Mouse (Mus musculus) myocyte (in vitro differentiated cells): ENCODE measurements around the gene Churc1. TPM values are rescaled to one million over a fixed set of nuclear protein-coding genes. Genes with fewer than 3 reads are reported as not detected.
A peak's percentile ranks its signal among the peaks of the same experiment; 100 is the strongest.

ENCODE experiments used
- H3K27me3 ChIP-seq: one replicate; pipeline ENCODE4 v1.6.1; 2011; ENCODE audit not compliant: control insufficient read depth, insufficient read depth, insufficient read length
- H3K36me3 ChIP-seq: one replicate; pipeline ENCODE4 v1.6.1; 2011; ENCODE audit not compliant: control insufficient read depth, insufficient read depth
- H3K4me2 ChIP-seq: one replicate; pipeline ENCODE4 v1.6.1; 2011; ENCODE audit warnings: low read depth, control low read depth
- H3K4me3 ChIP-seq: one replicate; pipeline ENCODE4 v1.5.1; 2011; ENCODE audit warnings: mild to moderate bottlenecking, control low read depth, moderate library complexity
- H3K79me2 ChIP-seq: one replicate; pipeline ENCODE4 v1.6.1; 2011; ENCODE audit not compliant: control insufficient read depth, insufficient read depth
- H3ac ChIP-seq: one replicate; pipeline ENCODE4 v1.6.1; 2011; ENCODE audit not compliant: control insufficient read depth, insufficient read length
- CEBPB ChIP-seq: IDR thresholded peaks from 2 replicates; pipeline ENCODE4 v1.6.1; 2011; ENCODE audit warnings: mild to moderate bottlenecking, moderate library complexity; ENCODE audit not compliant: poor library complexity, insufficient read depth, severe bottlenecking
- E2F4 ChIP-seq: IDR thresholded peaks from one replicate; pipeline ENCODE4 v1.6.1; 2011; ENCODE audit warnings: mild to moderate bottlenecking, control low read depth, moderate library complexity; ENCODE audit not compliant: insufficient read depth
- MAX ChIP-seq: IDR thresholded peaks from one replicate; pipeline ENCODE4 v1.6.1; 2011; ENCODE audit warnings: low read depth, mild to moderate bottlenecking, control low read depth
- MYOD1 ChIP-seq, 3 experiments: IDR thresholded peaks; one replicate each; pipeline ENCODE4 v1.6.1; 2011; ENCODE audit warnings: control low read depth in 2 of 3, low read depth in 2 of 3, mild to moderate bottlenecking in 2 of 3, moderate library complexity in 1 of 3; ENCODE audit not compliant: insufficient read length in 2 of 3, control insufficient read depth in 1 of 3
- MYOG ChIP-seq, 3 experiments: IDR thresholded peaks; one replicate each; pipeline ENCODE4 v1.6.1; 2011; ENCODE audit warnings: control low read depth in 2 of 3, low read depth in 2 of 3, mild to moderate bottlenecking in 2 of 3; ENCODE audit not compliant: insufficient read length in 2 of 3, control insufficient read depth in 1 of 3, insufficient read depth in 1 of 3
- POLR2A ChIP-seq: IDR thresholded peaks from one replicate; pipeline ENCODE4 v1.6.1; 2011; ENCODE audit warnings: low read depth, mild to moderate bottlenecking, control low read depth, moderate library complexity; ENCODE audit not compliant: insufficient read length
- POLR2AphosphoS2 ChIP-seq: IDR thresholded peaks from one replicate; pipeline ENCODE4 v1.6.1; 2011; ENCODE audit warnings: low read depth, control low read depth; ENCODE audit not compliant: insufficient read length
- REST ChIP-seq: IDR thresholded peaks from one replicate; pipeline ENCODE4 v1.6.1; 2011; ENCODE audit warnings: mild to moderate bottlenecking, control low read depth, moderate library complexity; ENCODE audit not compliant: insufficient read depth, insufficient read length
- SRF ChIP-seq: IDR thresholded peaks from one replicate; pipeline ENCODE4 v1.6.1; 2011; ENCODE audit warnings: low read depth; ENCODE audit not compliant: control insufficient read depth, insufficient read length
- TCF12 ChIP-seq: IDR thresholded peaks from one replicate; pipeline ENCODE4 v1.6.1; 2011; ENCODE audit warnings: mild to moderate bottlenecking, control low read depth; ENCODE audit not compliant: poor library complexity, insufficient read depth, severe bottlenecking
- TCF3 ChIP-seq: IDR thresholded peaks from one replicate; pipeline ENCODE4 v1.6.1; 2011; ENCODE audit warnings: low read depth, control low read depth; ENCODE audit not compliant: insufficient read length
- USF1 ChIP-seq: IDR thresholded peaks from one replicate; pipeline ENCODE4 v1.6.1; 2011; ENCODE audit warnings: low read depth, mild to moderate bottlenecking, control low read depth, moderate library complexity
- polyA plus RNA-seq: library from polyadenylated mRNA; unstranded; fragments of >200 nt; fragmentation: generic; extraction: Trizol; gene quantifications from one replicate; pipeline ENCODE4 v1.2.1, GENCODE M21; 2012; ENCODE audit warnings: missing spikeins

The Churc1 gene
- polyA plus RNA-seq, 1 experiment, result 73.6 TPM

GRCm38 (mm10) chr12:76750866-76751459 lies 14.4 kb upstream of the Churc1 start:
- TF ChIP-seq POLR2AphosphoS2 (no peak), E2F4 (no peak), REST (no peak), CEBPB (no peak), USF1 (no peak), MYOD1 (IDR thresholded peaks at IDR 0.05; ENCODE audit: control insufficient read depth in 1 of 3, insufficient read length in 2 of 3, low read depth in 2 of 3) (no peak), MAX (no peak), POLR2A (no peak), TCF12 (no peak), TCF3 (no peak), MYOG (IDR thresholded peaks at IDR 0.05; ENCODE audit: control insufficient read depth in 1 of 3, insufficient read depth in 1 of 3, insufficient read length in 2 of 3, low read depth in 2 of 3) (no peak)
- Histone ChIP-seq H3K27me3 (no peaks in the 10 kb centered on the region), H3K36me3 (no peaks in the 10 kb centered on the region), H3K4me3 (no peak overlapping the region), H3K4me2 (no peak overlapping the region), H3K79me2 (no peaks in the 10 kb centered on the region), H3ac (no peak overlapping the region)

- H3K4me2 ChIP-seq, result no peak overlapping the region
- H3K27me3 ChIP-seq, result no peaks in the 10 kb centered on the region
- TF ChIP-seq TCF3, result no peak
- no peak for TF ChIP-seq MAX
- TF ChIP-seq USF1, result no peak
- TF ChIP-seq SRF, result no peak
- no peak for TF ChIP-seq E2F4
- H3ac ChIP-seq, result no peak overlapping the region
- H3K79me2 ChIP-seq, result no peaks in the 10 kb centered on the region
- no peaks in the 10 kb centered on the region for H3K36me3 ChIP-seq
- no peak overlapping the region for H3K4me3 ChIP-seq
Measured at GRCm38 (mm10) chr12:76752652-76753318, 12.6 kb upstream of the Churc1 start.

DNA sequence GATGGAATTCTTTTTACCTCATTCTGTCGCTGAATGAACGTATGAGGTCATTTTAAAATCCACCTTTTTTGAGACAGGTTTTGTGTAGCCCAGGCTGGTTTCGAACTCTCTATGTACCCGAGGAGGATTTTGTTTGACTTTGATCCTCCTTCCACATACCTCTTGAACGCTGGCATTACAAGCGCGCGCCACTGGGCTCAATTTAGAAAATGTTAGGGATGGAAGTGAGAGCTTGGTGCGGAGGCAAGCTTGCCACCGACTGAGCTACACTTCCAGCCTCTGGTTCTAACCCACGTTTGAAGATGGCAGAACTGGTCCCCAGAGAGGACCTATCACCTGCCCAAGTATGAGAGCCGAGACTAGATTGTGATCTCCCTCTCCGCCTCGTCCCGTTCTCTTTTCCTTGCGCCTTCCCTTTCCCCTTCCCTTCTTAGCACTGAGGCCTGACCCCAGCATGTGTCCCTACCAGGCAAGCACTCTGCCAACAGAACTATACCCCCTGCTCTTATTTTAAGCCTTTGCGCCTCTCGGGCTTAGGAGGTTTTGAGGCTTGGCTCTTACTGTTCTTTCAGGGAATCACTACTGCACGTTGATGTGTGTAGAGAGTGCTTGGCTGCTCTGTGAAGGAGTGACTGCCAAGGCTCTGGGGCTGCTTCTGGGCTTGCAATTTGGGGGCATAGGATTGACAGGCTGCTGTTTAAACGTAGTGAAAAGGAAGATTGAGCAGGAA lies 728 bp downstream of the Churc1 start:
- H3K79me2 ChIP-seq, result peaks cover 4% of the 10 kb centered on the region
- no peak for TF ChIP-seq MYOG (IDR thresholded peaks at IDR 0.05; ENCODE audit: control insufficient read depth in 1 of 3, insufficient read depth in 1 of 3, insufficient read length in 2 of 3, low read depth in 2 of 3)
- TF ChIP-seq E2F4, result no peak
- no peak for TF ChIP-seq POLR2A
- TF ChIP-seq USF1, result no peak
- no peak for TF ChIP-seq MAX
- TF ChIP-seq POLR2AphosphoS2, result no peak
- TF ChIP-seq MYOD1 (IDR thresholded peaks at IDR 0.05; ENCODE audit: control insufficient read depth in 1 of 3, insufficient read length in 2 of 3, low read depth in 2 of 3), result no peak
- no peak for TF ChIP-seq SRF
- TF ChIP-seq TCF3, result no peak
- no peak for TF ChIP-seq TCF12
- no peak for TF ChIP-seq REST
- TF ChIP-seq CEBPB, result no peak
- H3K4me2 ChIP-seq, result peak overlapping the region; percentile 71
- H3K27me3 ChIP-seq, result no peaks in the 10 kb centered on the region
- H3K36me3 ChIP-seq, result no peaks in the 10 kb centered on the region
- peak overlapping the region; percentile 49 for H3K4me3 ChIP-seq
- peak overlapping the region; percentile 20 for H3ac ChIP-seq

- H3K79me2 ChIP-seq, result peaks cover 3% of the 10 kb centered on the region
- no peaks in the 10 kb centered on the region for H3K27me3 ChIP-seq
- no peaks in the 10 kb centered on the region for H3K36me3 ChIP-seq
- no peak for TF ChIP-seq MYOD1 (IDR thresholded peaks at IDR 0.05; ENCODE audit: control insufficient read depth in 1 of 3, insufficient read length in 2 of 3, low read depth in 2 of 3)
- no peak for TF ChIP-seq TCF3
- no peak for TF ChIP-seq E2F4
- no peak for TF ChIP-seq POLR2AphosphoS2
- TF ChIP-seq USF1, result no peak
- TF ChIP-seq TCF12, result no peak
- TF ChIP-seq MYOG (IDR thresholded peaks at IDR 0.05; ENCODE audit: control insufficient read depth in 1 of 3, insufficient read depth in 1 of 3, insufficient read length in 2 of 3, low read depth in 2 of 3), result no peak
- TF ChIP-seq SRF, result no peak
- H3ac ChIP-seq, result no peak overlapping the region
- no peak overlapping the region for H3K4me2 ChIP-seq
- H3K4me3 ChIP-seq, result no peak overlapping the region
Measured at GRCm38 (mm10) chr12:76770841-76771500, 5.6 kb downstream of the Churc1 start.
